Mouse (Mus musculus) CH12.LX (cell line): ENCODE data around the gene Micall2. TPM values are rescaled to one million over a fixed set of nuclear protein-coding genes. Genes with fewer than 3 reads are reported as not detected.
"Not testable (repeated sequence)": the region's sequence is repeated elsewhere in the genome, so short reads cannot be mapped to it uniquely, and the experiment has no call there.

Experiments used
- DNase-seq: peaks from one replicate; pipeline ENCODE4 v3.0.0-alpha.2; 2013; ENCODE audit errors: extremely low read depth
- H3K27ac ChIP-seq: 2 replicates; pipeline ENCODE4 v1.5.1; 2012; ENCODE audit warnings: low read depth, mild to moderate bottlenecking, control low read depth, moderate library complexity; ENCODE audit not compliant: insufficient read depth
- H3K27me3 ChIP-seq: replicated peaks from 2 replicates; pipeline ENCODE3; 2012; ENCODE audit warnings: inconsistent platforms
- H3K36me3 ChIP-seq, 2 experiments: replicated peaks in 1 of 2; 2 replicates each; pipeline versions ENCODE3 to v1.6.1; 2012; ENCODE audit warnings: inconsistent platforms in 1 of 2, low read length in 1 of 2, mild to moderate bottlenecking in 1 of 2, mixed read lengths in 1 of 2, moderate library complexity in 1 of 2; ENCODE audit not compliant: control insufficient read depth in 1 of 2, insufficient read depth in 1 of 2
- H3K4me1 ChIP-seq, 2 experiments: 2 replicates each; pipeline ENCODE4 v1.6.1; 2012; ENCODE audit warnings: inconsistent platforms in 1 of 2, moderate library complexity in 1 of 2; ENCODE audit not compliant: insufficient read depth in 2 of 2, control insufficient read depth in 1 of 2
- H3K4me2 ChIP-seq: 2 replicates; pipeline ENCODE4 v1.6.1; 2012; ENCODE audit warnings: low read depth, mild to moderate bottlenecking, control low read depth; ENCODE audit not compliant: poor library complexity, insufficient read depth, severe bottlenecking
- H3K4me3 ChIP-seq, 3 experiments: fragments of 150-350 bp in 1 of 3; sonication (generic) in 1 of 3; replicated peaks in 1 of 3; 2 replicates each; pipeline versions ENCODE3 to v1.5.1; 2011 to 2012; ENCODE audit warnings: low read depth in 2 of 3, low read length in 2 of 3, mild to moderate bottlenecking in 2 of 3, moderate library complexity in 2 of 3, control low read depth in 1 of 3, improper control_type of control experiment in 1 of 3, inconsistent platforms in 1 of 3, mixed read lengths in 1 of 3; ENCODE audit not compliant: poor library complexity in 1 of 3
- H3K79me2 ChIP-seq: replicated peaks from 2 replicates; pipeline ENCODE4 v1.6.1; 2012; ENCODE audit warnings: mild to moderate bottlenecking, moderate library complexity; ENCODE audit not compliant: control insufficient read depth, poor library complexity, insufficient read depth, severe bottlenecking; ENCODE audit errors: extremely low read depth
- H3K9ac ChIP-seq: 2 replicates; pipeline ENCODE4 v1.6.1; 2012; ENCODE audit warnings: low read depth, mild to moderate bottlenecking, control low read depth, moderate library complexity; ENCODE audit not compliant: insufficient read depth
- H3K9me3 ChIP-seq: replicated peaks from 2 replicates; pipeline ENCODE3; 2012; ENCODE audit warnings: low read length, inconsistent platforms, mixed read lengths
- BHLHE40 ChIP-seq: IDR thresholded peaks from 2 replicates; pipeline ENCODE4 v1.6.1; 2011; ENCODE audit warnings: mild to moderate bottlenecking, low read depth, low read length, improper control_type of control experiment
- CHD2 ChIP-seq: IDR thresholded peaks from 2 replicates; pipeline ENCODE4 v1.6.1; 2011; ENCODE audit warnings: low read length, improper control_type of control experiment
- CTCF ChIP-seq, 2 experiments: IDR thresholded peaks in 1 of 2; conservative IDR thresholded peaks in 1 of 2; 2 replicates each; pipeline ENCODE4 v1.5.1; 2011 to 2012; ENCODE audit warnings: low read depth in 2 of 2, low read length in 2 of 2, improper control_type of control experiment in 1 of 2, inconsistent platforms in 1 of 2, mild to moderate bottlenecking in 1 of 2, moderate library complexity in 1 of 2
- EP300 ChIP-seq: IDR thresholded peaks from 2 replicates; pipeline ENCODE4 v1.6.1; 2011; ENCODE audit warnings: low read length, improper control_type of control experiment
- HCFC1 ChIP-seq: IDR thresholded peaks from 2 replicates; pipeline ENCODE4 v1.6.1; 2012; ENCODE audit warnings: low read depth, mild to moderate bottlenecking, inconsistent platforms, low read length, improper control_type of control experiment
- MAZ ChIP-seq: IDR thresholded peaks from 2 replicates; pipeline ENCODE4 v1.6.1; 2012; ENCODE audit warnings: low read depth, mild to moderate bottlenecking, inconsistent platforms, low read length, improper control_type of control experiment, moderate library complexity
- MEF2A ChIP-seq: IDR thresholded peaks from 2 replicates; pipeline ENCODE4 v1.6.1; 2014; ENCODE audit warnings: low read depth, mild to moderate bottlenecking, inconsistent platforms, low read length, improper control_type of control experiment, borderline replicate concordance
- MXI1 ChIP-seq: IDR thresholded peaks from 2 replicates; pipeline ENCODE4 v1.6.1; 2011; ENCODE audit warnings: mild to moderate bottlenecking, low read depth, low read length, improper control_type of control experiment
- MYC ChIP-seq: IDR thresholded peaks from 2 replicates; pipeline ENCODE4 v1.6.1; 2011; ENCODE audit warnings: low read depth, mild to moderate bottlenecking, improper control_type of control experiment, low read length
- NELFE ChIP-seq: IDR thresholded peaks from 2 replicates; pipeline ENCODE4 v1.6.1; 2011; ENCODE audit warnings: low read depth, low read length, improper control_type of control experiment
- POLR2A ChIP-seq: IDR thresholded peaks from 2 replicates; pipeline ENCODE4 v1.6.1; 2011; ENCODE audit warnings: low read depth, mild to moderate bottlenecking, improper control_type of control experiment, low read length
- RAD21 ChIP-seq: IDR thresholded peaks from 2 replicates; pipeline ENCODE4 v1.6.1; 2011; ENCODE audit warnings: low read depth, mild to moderate bottlenecking, low read length, improper control_type of control experiment, moderate library complexity
- SIN3A ChIP-seq: IDR thresholded peaks from 2 replicates; pipeline ENCODE4 v1.6.1; 2012; ENCODE audit warnings: low read length, improper control_type of control experiment, inconsistent platforms
- UBTF ChIP-seq: IDR thresholded peaks from 2 replicates; pipeline ENCODE4 v1.6.1; 2012; ENCODE audit warnings: low read depth, mild to moderate bottlenecking, inconsistent platforms, low read length, improper control_type of control experiment, moderate library complexity
- USF1 ChIP-seq: IDR thresholded peaks from 2 replicates; pipeline ENCODE4 v1.6.1; 2014; ENCODE audit warnings: low read depth, mild to moderate bottlenecking, inconsistent platforms, low read length, improper control_type of control experiment
- ZC3H11A ChIP-seq: IDR thresholded peaks from 2 replicates; pipeline ENCODE4 v1.6.1; 2012; ENCODE audit warnings: low read depth, mild to moderate bottlenecking, inconsistent platforms, low read length, improper control_type of control experiment
- ZKSCAN1 ChIP-seq: IDR thresholded peaks from 2 replicates; pipeline ENCODE4 v1.6.1; 2012; ENCODE audit warnings: low read depth, inconsistent platforms, low read length, improper control_type of control experiment, borderline replicate concordance
- ZNF384 ChIP-seq: IDR thresholded peaks from 2 replicates; pipeline ENCODE4 v1.6.1; 2012; ENCODE audit warnings: low read depth, low read length, improper control_type of control experiment, inconsistent platforms
- dilution Hi-C: fragments of 300-500 bp; cut with MboI; formaldehyde crosslinking; loops from 2 replicates; pipeline ENCODE4 v1.14.3; 2020; ENCODE audit warnings: low sequenced_read_pairs; ENCODE audit not compliant: extremely low pct_unique_long_range_greater_than_20kb, extremely low pct_ligation_motif_present
- in situ Hi-C: fragments of 300-500 bp; cut with MboI; formaldehyde crosslinking; loops from 3 replicates; pipeline ENCODE4 v1.14.3; 2019; ENCODE audit warnings: low sequenced_read_pairs, low pct_ligation_motif_present, low pct_unique_long_range_greater_than_20kb, mixed read lengths
- polyA plus RNA-seq: library from polyadenylated mRNA; unstranded; fragments of >175 nt; gene quantifications from 2 replicates; pipeline ENCODE4 v1.2.1, GENCODE M21; 2012; ENCODE audit warnings: low read depth; ENCODE audit not compliant: insufficient read length
- total RNA-seq, 2 experiments: library from RNA; depleted of rRNA; stranded (reverse); fragments of 300-350 nt in 1 of 2; fragments of >200 nt in 1 of 2; gene quantifications; 2 replicates each; pipeline ENCODE4 v1.2.3; 2012 to 2014

Gene Micall2
- total and polyA plus RNA-seq, 3 experiments: 1.3 to 3.0 (median 1.7) TPM

DNA sequence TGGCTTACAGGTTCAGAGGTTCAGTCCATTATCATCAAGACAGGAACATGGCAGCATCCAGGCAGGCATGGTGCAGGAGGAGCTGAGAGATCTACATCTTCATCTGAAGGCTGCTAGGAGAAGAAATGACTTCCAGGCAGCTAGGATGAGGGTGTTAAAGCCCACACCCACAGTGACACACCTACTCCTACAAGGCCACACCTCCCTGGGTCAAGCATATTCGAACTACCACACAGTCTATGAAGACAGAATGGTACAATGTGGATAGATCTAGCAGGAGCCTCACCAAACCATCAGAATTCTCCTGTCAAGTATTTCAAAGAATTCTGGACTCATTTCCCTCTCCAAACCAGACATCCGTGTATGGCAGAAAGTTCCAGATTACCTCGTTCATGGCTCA, 40.3 kb downstream of the Micall2 start:
- H3K9me3 ChIP-seq: peaks cover 21% of the 10 kb centered on the region
- H3K27ac ChIP-seq, H3K27me3 ChIP-seq, DNase-seq, H3K79me2 ChIP-seq, dilution Hi-C loops, H3K4me1 ChIP-seq, H3K4me3 ChIP-seq, H3K36me3 ChIP-seq, H3K4me2 ChIP-seq, H3K9ac ChIP-seq, in situ Hi-C loops: not testable (repeated sequence)

DNA sequence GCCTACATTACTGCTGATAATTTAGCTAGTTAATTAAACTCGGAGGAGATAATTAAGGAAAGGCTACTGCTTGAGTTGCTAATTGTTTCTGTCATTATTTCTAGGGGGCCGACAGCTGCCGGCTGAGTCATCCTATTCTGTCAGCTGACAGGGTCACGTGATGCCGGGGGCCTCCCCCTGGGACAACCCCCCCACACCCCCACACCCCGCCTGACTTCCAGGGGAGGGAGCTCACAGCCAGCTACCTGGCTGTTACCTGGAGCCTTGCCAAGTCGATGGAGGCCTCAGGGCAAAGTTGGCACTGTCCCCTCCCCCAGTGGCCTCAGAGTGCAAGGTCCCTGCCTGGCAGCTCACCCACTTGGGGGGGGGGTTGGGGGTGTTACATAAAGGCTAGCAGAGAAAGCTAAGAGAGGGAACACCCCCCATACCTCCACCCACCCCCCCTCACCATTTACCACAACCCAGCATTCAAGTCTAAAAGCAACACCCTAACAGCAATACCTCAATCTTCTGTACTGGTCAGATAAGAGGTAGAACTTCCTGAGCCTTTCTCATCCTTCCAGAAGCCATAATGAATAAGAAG, 41.1 kb downstream of the Micall2 start:
- Histone ChIP-seq H3K36me3 (no peaks in the 10 kb centered on the region), H3K9me3 (peaks cover 21% of the 10 kb centered on the region), H3K79me2 (no peaks in the 10 kb centered on the region), H3K9ac (no peak overlapping the region), H3K4me1 (peaks cover 0 to 2% of the 10 kb centered on the region in 2 experiments; a peak in 1 of 4 replicates), H3K27me3 (peaks cover 1% of the 10 kb centered on the region), H3K4me2 (no peak overlapping the region), H3K27ac (no peak overlapping the region), H3K4me3 (no peak overlapping the region)
- TF ChIP-seq ZKSCAN1 (no peak), USF1 (peak; percentile 43), BHLHE40 (peak; percentile 27; the same call in 1 of the 2 replicates)
- dilution Hi-C loops (no loop called here), in situ Hi-C loops (no loop called here)
- DNase-seq: no peak

DNA sequence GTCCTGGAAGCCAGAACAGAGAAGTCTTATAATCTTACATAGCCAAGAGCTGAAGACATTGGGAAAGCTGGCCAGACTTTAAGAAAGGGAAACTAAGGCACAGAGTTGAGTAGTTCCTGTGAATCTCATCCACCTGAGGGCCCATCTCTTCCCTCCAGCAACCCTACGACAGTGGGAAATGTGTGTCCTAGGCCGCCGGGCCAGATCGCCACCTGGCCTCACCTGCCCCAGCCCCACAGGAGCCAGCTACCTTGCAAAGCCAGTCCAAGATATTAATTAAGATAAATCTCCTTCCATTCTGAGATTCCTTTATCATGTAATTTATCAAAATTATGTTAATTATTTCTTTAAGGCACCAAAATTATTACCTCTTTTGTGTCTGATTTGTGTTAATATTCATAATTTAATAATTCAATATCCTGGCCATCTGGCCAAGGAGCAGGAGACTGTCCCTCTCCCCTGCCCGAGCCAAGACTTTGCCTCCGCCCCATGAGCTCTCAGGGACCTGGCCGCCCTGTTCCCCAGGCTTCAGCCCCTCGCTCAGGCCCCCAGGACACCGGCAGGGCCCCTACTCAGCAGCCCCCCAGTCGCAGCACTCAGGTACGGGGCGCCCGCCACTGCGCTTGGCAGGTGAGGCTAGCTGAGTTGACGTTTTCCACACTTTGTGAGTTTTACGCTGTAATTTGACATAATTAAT, 41.7 kb downstream of the Micall2 start:
- in situ Hi-C loops: no loop called here
- Histone ChIP-seq H3K9me3 (peaks cover 21% of the 10 kb centered on the region), H3K4me1 (no peaks in the 10 kb centered on the region), H3K36me3 (no peaks in the 10 kb centered on the region), H3K27ac (no peak overlapping the region), H3K4me2 (no peak overlapping the region), H3K79me2 (no peaks in the 10 kb centered on the region), H3K4me3 (no peak overlapping the region), H3K27me3 (peaks cover 1% of the 10 kb centered on the region), H3K9ac (no peak overlapping the region)
- no peak for DNase-seq
- TF ChIP-seq MYC: no peak
- no peak for TF ChIP-seq MXI1
- TF ChIP-seq CHD2: no peak
- TF ChIP-seq EP300: no peak
- no peak for TF ChIP-seq ZC3H11A
- TF ChIP-seq UBTF: no peak
- no peak for TF ChIP-seq USF1
- TF ChIP-seq RAD21: no peak
- no peak for TF ChIP-seq SIN3A
- no peak for TF ChIP-seq ZNF384
- no peak for TF ChIP-seq MAZ
- TF ChIP-seq HCFC1: no peak
- TF ChIP-seq CTCF (conservative IDR thresholded peaks at IDR 0.05 in 1 of 2, IDR thresholded peaks at IDR 0.05 in 1 of 2; ENCODE audit: low read depth in 2 of 2, low read length in 2 of 2): no peak
- TF ChIP-seq POLR2A: no peak
- no peak for TF ChIP-seq NELFE
- TF ChIP-seq MEF2A: no peak
- dilution Hi-C loops: no loop called here
